Mouse (Mus musculus) bone marrow, adult 2 months (tissue): Measurements from ENCODE around the gene Arf1. TPM values are rescaled to one million over a fixed set of nuclear protein-coding genes. Genes with fewer than 3 reads are reported as not detected.
A peak's percentile ranks its signal among the peaks of the same experiment; 100 is the strongest.

Experiments used
- H3K27ac ChIP-seq: fragments of 200-500 bp; 2 replicates; pipeline ENCODE4 v1.5.1; 2012; ENCODE audit warnings: low read depth, mild to moderate bottlenecking, control low read depth, inconsistent platforms, low read length; ENCODE audit not compliant: control insufficient read depth, poor library complexity, insufficient read depth
- H3K4me1 ChIP-seq: fragments of 200-500 bp; 2 replicates; pipeline ENCODE4 v1.6.1; 2011; ENCODE audit warnings: low read length; ENCODE audit not compliant: control insufficient read depth, insufficient read depth
- H3K4me3 ChIP-seq: fragments of 200-500 bp; replicated peaks from 2 replicates; pipeline ENCODE3; 2011; ENCODE audit warnings: mild to moderate bottlenecking, low read depth, low read length, control low read depth; ENCODE audit not compliant: control insufficient read depth
- CTCF ChIP-seq: fragments of 200-500 bp; IDR thresholded peaks from 2 replicates; pipeline ENCODE4 v1.5.1; 2011; ENCODE audit warnings: low read length, control low read depth; ENCODE audit not compliant: control insufficient read depth, insufficient read depth
- POLR2A ChIP-seq: fragments of 200-500 bp; IDR thresholded peaks from 2 replicates; pipeline ENCODE4 v1.6.1; 2011; ENCODE audit warnings: low read depth, mild to moderate bottlenecking, control low read depth, low read length, borderline replicate concordance; ENCODE audit not compliant: control insufficient read depth
- WGBS: fragments of 180-500 bp; shearing (Covaris S2); methylation state at CpG from one replicate; pipeline ENCODE4 v1.1.7; 2018; 5-methylcytosine and 5-hydroxymethylcytosine counted together
- polyA plus RNA-seq: library from polyadenylated mRNA; stranded (reverse); fragments of >200 nt; gene quantifications from 2 replicates; pipeline ENCODE4 v1.2.4, GENCODE M21; 2011; ENCODE audit warnings: low replicate concordance; ENCODE audit not compliant: missing spikeins, insufficient read depth, insufficient read length

Arf1 gene
- polyA plus RNA-seq, 1 experiment, result 90.6 TPM

DNA sequence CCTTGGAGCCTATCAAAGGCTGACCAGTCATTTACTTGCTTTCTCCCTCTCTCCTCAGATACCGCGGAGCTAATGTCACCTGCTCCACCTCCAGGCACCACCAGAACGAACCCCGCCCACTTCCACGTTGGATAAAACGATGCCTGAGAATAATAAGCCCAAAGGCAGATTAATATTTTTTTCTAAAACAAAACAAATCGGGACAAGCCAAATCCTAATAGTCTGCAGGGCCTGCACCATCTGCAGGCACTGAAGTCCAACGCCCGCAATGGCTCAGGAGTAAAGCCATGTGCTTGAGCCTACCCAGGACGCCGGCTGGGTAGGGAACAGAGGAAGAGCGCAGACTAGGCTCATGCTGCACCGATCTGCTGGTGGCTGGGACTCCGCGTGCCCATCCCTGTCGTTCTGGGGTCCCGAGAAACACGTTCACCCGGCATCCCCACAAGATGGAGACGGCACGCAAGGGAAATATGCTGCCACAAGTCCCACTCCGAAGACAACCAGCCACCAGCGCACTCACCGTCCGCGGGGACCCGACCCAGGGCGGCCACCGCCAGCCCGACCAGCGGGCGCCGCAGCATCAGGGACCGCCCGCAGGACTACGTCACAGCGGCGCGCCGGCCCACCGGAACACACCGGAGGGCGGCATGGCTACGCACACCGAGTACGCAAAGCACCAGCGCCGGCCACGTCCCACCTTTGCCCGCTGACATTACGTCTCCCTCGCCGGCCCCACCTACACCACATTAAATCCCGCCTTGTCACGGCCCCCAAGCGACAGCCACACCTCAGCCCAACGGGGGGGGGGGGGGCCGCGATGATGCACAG lies 36.6 kb downstream of the Arf1 start:
- peak; percentile 80; the same call in 1 of the 2 replicates for TF ChIP-seq POLR2A
- no peak for TF ChIP-seq CTCF
- under 1% methylated on average over 56 of the region's 59 CpGs for WGBS
- Histone ChIP-seq H3K27ac (peak overlapping the region; percentile 79), H3K4me3 (peak overlapping the region; percentile 86), H3K4me1 (no peaks in the 10 kb centered on the region)

DNA sequence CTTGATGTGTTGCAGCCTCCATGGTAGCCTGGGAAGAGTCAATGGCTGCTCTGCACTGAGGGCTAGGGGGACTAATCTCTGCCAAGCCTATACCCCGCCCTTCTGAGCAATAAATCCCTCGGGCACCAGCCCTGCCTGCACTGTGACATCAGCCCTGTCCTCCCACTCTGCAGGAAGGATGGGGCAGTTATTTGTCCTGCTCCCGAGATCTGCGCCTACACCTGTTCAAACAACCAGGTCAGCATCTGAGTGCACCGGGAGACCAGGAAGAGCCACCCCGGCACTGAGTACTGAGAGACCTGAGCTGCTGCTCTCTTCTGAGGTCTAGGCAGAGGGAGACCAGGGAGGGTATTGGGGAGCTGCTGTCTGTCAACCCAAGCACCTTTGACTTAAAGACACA lies 40.4 kb downstream of the Arf1 start:
- WGBS, result 82% methylated on average over 6 of the region's 6 CpGs
- TF ChIP-seq CTCF, result no peak
- TF ChIP-seq POLR2A, result no peak
- H3K4me1 ChIP-seq, result no peaks in the 10 kb centered on the region
- no peak overlapping the region for H3K27ac ChIP-seq
- H3K4me3 ChIP-seq, result no peak overlapping the region

DNA sequence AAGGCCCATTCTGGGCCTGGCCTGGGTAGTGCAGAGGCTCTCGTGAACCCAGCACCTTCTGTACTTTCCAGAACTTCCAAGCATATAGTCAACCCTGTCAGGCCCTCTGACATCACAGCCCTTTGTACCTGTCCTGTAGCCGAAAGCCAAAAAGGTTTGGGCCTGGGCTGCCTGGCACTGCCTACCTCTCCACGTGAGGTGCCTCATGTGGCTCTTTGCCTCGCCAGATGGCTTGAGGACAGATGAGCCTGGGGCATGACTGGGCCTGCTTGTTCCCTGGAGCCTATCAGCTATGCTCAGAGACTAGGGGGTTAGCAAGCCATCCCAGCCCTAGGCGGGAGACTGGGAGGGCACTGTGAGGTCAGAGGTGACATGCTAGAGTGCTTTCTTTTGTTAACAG lies 42.6 kb downstream of the Arf1 start:
- no peak overlapping the region for H3K4me3 ChIP-seq
- H3K4me1 ChIP-seq, result no peaks in the 10 kb centered on the region
- 84% methylated on average over 5 of the region's 5 CpGs for WGBS
- H3K27ac ChIP-seq, result no peak overlapping the region
- TF ChIP-seq POLR2A (no peak), CTCF (no peak)

DNA sequence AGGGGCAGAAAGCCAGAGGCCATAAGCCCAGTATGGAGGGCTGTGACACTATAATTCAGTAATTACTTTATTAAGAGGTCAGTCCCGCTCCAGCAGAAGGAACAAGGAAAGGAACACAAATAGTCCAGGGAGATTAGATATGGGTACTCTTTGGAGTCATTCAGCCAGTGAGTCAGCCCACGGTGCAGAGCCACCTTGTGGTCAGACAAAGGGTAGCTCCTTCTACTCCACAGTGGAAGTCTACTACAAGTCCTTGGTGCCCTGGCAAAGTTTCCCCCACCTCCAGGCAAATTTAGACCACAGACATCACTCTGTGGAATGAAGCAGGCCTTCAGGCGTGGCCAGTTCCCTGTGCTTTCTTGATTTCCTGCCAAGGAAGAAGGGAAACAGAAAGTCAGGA lies 44.2 kb downstream of the Arf1 start:
- Histone ChIP-seq H3K4me1 (no peaks in the 10 kb centered on the region), H3K27ac (no peak overlapping the region), H3K4me3 (no peak overlapping the region)
- TF ChIP-seq POLR2A, result no peak
- peak; percentile 82 for TF ChIP-seq CTCF
- WGBS, result 41% methylated on average over 3 of the region's 3 CpGs

DNA sequence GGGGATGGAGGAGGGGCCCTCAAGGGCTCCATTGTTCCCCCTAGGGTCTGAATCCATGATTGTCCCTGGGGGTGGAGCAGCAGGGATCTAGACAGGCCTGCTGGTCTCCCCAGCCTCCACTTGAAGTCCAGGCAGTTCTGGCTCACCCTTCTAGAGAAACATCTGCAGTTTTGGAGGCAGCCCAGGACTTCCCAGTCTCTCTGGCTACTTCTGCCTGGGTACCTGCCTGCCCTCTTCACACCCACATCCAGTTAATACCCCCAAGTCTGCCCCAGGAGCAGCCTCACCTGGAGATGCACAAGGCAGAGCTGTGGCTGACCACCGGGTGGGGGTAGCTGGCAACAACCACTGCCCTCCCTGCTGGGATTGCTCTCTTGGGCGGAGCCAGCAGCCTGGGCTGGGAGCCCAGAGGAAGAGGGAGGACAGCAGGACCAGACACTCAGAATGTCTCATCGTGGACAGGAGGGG lies 45.2 kb downstream of the Arf1 start, which contains the start of gene Gjc2:
Gene Gjc2, minus strand, starts transcription at position 350 of the 468 bp plus-strand sequence.
- WGBS, result 70% methylated on average over 3 of the region's 3 CpGs
- no peak within 1 kb of the TSS for H3K27ac ChIP-seq
- no peak within 1 kb of the TSS for H3K4me3 ChIP-seq
- no peak for TF ChIP-seq POLR2A
- TF ChIP-seq CTCF, result no peak
- no peaks in the 10 kb centered on the region for H3K4me1 ChIP-seq

DNA sequence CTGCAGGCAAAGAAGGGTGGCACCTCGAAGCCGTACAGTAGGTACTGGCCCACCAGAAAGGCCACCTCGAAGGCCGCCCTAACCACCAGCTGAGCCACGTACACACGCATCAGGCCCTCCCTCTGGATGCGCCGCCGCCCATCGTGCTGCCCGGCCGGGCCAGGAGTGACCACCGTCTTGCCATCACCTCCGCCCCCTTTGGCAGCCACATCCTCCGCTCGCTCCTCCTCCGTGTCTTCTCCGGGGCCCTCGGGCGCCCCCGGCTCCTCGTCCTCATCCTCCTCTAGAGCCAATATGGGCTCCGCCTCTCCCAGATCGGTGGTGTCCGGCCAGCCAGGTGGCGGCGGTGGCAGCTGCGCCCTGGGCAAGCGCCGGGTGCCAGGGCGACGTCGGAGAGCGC lies 51.1 kb downstream of the Arf1 start:
- Histone ChIP-seq H3K27ac (no peak overlapping the region), H3K4me3 (no peak overlapping the region), H3K4me1 (no peaks in the 10 kb centered on the region)
- TF ChIP-seq POLR2A (no peak), CTCF (no peak)
- WGBS, result 19% methylated on average over 34 of the region's 34 CpGs

DNA sequence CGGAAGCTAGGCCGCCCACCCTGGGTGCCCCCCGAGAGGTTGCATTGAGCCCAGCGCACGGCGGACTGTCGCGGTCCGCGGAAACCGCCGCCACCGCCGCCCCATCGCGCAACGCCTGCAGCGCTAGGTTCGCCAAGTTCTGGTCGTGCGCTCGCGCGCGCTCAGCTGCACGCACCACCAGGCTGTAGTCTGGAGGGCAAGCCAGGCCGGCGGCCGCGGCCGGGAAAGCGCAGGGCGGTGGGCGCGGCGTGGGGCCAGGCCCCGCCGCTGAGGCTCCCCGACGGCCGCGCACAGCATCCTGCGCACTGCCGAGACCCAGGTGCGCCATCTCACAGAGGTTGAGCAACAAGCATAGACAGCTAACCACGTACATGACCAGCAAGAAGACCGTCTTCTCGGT lies 51.6 kb downstream of the Arf1 start:
- no peak overlapping the region for H3K4me3 ChIP-seq
- H3K27ac ChIP-seq, result no peak overlapping the region
- no peaks in the 10 kb centered on the region for H3K4me1 ChIP-seq
- no peak for TF ChIP-seq CTCF
- no peak for TF ChIP-seq POLR2A
- 3% methylated on average over 48 of the region's 48 CpGs for WGBS

DNA sequence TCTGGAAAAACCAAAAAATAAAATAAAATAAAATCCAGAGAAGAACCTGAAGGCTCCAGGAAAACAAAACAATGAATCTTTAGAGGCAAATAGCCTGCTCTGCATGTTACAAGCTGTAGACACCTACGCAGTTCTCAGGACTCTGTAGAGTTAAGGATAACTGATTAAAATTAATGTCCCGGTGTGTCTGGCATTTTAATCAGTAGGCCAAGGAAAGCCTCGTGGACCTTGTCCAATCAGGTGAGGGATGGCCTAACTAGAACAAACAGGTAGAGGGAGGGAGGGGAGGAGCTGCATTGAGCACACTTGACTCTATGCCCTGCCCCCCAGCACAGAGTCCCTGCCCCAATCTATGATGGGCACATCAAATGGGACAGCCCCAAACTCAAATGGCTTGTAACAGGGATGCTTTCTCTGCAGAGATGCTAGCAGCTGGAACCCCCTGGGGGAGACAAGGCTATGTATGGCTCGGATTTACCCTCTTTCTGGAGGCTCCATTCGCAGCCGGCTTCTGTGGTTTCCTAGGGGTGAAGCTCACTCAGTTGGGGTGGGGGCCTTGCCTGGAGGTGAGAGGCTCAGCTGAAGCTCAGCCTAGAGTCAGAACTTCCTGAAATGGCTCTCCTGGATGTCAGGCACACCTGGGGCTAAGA lies 53.8 kb downstream of the Arf1 start:
- no peak overlapping the region for H3K4me3 ChIP-seq
- no peak overlapping the region for H3K27ac ChIP-seq
- H3K4me1 ChIP-seq, result no peaks in the 10 kb centered on the region
- WGBS, result 61% methylated on average over 6 of the region's 6 CpGs
- no peak for TF ChIP-seq POLR2A
- TF ChIP-seq CTCF, result no peak

DNA sequence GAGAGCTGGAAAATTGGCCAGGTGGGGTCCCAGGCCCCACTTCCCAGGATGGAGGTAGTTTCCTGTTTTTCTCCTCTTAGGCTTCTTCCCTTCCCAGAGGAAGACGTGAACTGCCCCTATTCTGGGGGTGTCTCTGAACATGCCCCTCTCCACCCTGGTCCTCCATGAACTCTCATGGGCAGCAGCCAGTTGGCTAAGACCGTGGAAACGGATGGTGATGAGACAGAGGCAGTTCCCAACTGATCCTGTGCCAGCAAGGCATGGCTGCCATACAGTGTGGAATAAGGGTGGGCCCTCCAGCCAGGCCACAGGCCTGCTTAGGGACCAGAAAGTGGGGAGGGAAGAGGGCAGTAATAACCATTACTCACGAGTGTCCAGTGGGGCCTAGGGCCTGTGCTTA lies 57.5 kb downstream of the Arf1 start:
- no peak overlapping the region for H3K27ac ChIP-seq
- no peaks in the 10 kb centered on the region; the same call in 1 of the 2 replicates for H3K4me1 ChIP-seq
- no peak overlapping the region for H3K4me3 ChIP-seq
- TF ChIP-seq CTCF (no peak), POLR2A (no peak)
- WGBS, result 81% methylated on average over 4 of the region's 4 CpGs
